Mouse (Mus musculus) C2C12 (cell line): ENCODE results near the gene Ldlr.

ENCODE experiments used
- CEBPB ChIP-seq: IDR thresholded peaks from one replicate; pipeline ENCODE4 v1.6.1; 2011; ENCODE audit warnings: low read depth, mild to moderate bottlenecking, control low read depth, moderate library complexity
- CTCF ChIP-seq: IDR thresholded peaks from one replicate; pipeline ENCODE4 v1.5.1; 2011; ENCODE audit not compliant: control insufficient read depth, insufficient read depth, insufficient read length
- MAX ChIP-seq: IDR thresholded peaks from one replicate; pipeline ENCODE4 v1.6.1; 2011; ENCODE audit warnings: mild to moderate bottlenecking, control low read depth
- USF1 ChIP-seq: IDR thresholded peaks from one replicate; pipeline ENCODE4 v1.6.1; 2011; ENCODE audit warnings: low read depth, mild to moderate bottlenecking, control low read depth, moderate library complexity

- no peak for TF ChIP-seq CTCF
- no peak for TF ChIP-seq CEBPB
- TF ChIP-seq USF1 = no peak
- TF ChIP-seq MAX = no peak
These were observed 2.2 kb downstream of the Ldlr start for GRCm38 (mm10) chr9:21725224-21726121.
